Mouse (Mus musculus): ENCODE measurements at regions not wholly inside any gene's neighbourhood (a gene's known extent, or its start where the extent isn't known, plus 50 kb on each side); places are given as distances from the start of the nearest gene placed in this dataset.

GRCm38 (mm10) chr8:35883456-35883780, 117.8 kb downstream of the Gm19410 start:
- TF ChIP-seq CTCF (IDR thresholded peaks at IDR 0.05; ENCODE audit: low read depth) (no peak), EP300 (optimal IDR thresholded peaks at IDR 0.05) (no peak)

Measured in stomach, postnatal 0 days (tissue).